Mouse (Mus musculus): ENCODE results near the gene Gnb1l.

DNA sequence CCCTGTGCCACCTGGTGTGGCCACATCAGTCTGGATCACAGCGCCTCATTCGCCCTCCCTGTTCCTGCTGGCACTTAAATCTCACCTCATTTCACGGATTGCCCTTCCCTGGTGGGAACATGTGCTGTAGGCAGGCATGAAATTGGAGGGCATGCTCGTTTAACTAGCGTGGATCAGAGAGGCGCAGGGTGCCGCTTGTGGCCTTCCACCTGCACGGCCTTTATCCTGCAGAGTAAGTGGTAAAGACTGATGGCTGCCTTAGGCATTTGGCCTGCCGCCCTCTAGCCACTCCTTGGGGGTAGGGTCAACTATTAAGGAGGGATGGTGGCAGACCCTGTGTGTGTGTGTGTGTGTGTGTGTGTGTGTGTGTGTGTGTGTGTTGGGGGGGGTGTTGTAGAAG, 36.5 kb upstream of the Gnb1l start:
- no peak for TF ChIP-seq POLR2A (IDR thresholded peaks at IDR 0.05; ENCODE audit: borderline replicate concordance, control insufficient read depth, low read depth, low read length)
- no peak for TF ChIP-seq CTCF (IDR thresholded peaks at IDR 0.05; ENCODE audit: control insufficient read depth, insufficient read depth, low read length)

Data from bone marrow, adult 2 months (tissue).